Mouse (Mus musculus): ENCODE results near the gene Cd59b.

DNA sequence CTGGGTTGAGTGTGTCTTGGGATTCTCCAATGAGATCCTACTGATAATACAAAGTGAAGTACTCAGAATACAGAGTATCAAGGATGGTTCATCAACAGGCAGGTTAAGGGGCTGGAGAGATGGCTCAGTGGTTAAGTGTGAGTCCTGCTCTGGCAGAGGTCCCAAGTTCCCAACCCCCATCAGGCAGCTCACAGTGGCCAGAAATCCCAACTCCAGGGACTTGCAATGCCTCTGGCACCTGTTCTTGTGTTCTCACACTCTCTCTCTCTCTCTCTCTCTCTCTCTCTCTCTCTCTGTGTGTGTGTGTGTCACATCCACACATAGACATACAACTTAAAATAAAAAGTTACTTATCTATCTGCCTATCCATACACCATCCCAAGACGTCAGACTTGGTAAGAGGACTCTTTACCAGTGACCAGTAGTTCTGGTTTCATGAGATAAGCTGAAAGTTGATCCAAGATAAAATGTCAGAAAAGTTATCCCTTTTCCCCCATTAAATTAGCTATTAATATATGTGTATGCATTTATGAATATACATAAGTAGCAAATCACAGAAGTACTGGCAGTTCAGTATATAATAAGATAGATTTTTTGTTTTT lies 25.1 kb upstream of the Cd59b start:
- TF ChIP-seq FLI1 (IDR thresholded peaks at IDR 0.05; ENCODE audit: low read length) (no peak), GATA1 (IDR thresholded peaks at IDR 0.05; ENCODE audit: borderline replicate concordance, low read length) (no peak)

All from megakaryocyte, embryonic 14.5 days (primary cell).